Mouse (Mus musculus): ENCODE measurements at regions not wholly inside any gene's neighbourhood (a gene's known extent, or its start where the extent isn't known, plus 50 kb on each side); places are given as distances from the start of the nearest gene placed in this dataset.
A peak's percentile ranks its signal among the peaks of the same experiment; 100 is the strongest.

DNA sequence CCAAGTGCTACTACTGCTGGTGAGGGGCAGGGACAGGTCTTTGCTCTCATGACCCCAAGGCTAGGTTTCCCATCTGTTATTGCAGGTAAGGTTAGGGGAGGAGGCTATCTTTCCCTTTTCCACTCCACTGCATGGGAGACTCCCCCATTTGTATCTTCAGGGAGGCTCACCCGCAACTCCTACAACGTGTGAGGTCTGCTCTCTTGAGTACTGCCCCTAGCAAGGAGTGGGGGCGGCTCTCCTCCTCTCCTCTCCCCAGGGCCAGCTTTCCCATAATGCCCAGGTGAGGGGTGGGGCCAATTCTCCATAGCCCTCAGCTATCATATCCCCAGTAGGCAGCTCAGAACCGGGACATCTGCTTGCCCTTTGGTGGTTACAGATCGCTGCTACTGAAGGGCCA is 113.9 kb upstream of the Tenm3 start:
- 98% methylated on average over 5 of the region's 5 CpGs for WGBS
- Histone ChIP-seq H3K4me2 (no peak overlapping the region), H3K9ac (no peak overlapping the region), H3K9me3 (no peaks in the 10 kb centered on the region), H3K36me3 (replicated peaks) (no peaks in the 10 kb centered on the region), H3K4me3 (replicated peaks) (no peak overlapping the region), H3K4me1 (no peaks in the 10 kb centered on the region), H3K27me3 (no peaks in the 10 kb centered on the region), H3K27ac (no peak overlapping the region)
- no peak for ATAC-seq (ENCODE audit: low FRiP score)

DNA sequence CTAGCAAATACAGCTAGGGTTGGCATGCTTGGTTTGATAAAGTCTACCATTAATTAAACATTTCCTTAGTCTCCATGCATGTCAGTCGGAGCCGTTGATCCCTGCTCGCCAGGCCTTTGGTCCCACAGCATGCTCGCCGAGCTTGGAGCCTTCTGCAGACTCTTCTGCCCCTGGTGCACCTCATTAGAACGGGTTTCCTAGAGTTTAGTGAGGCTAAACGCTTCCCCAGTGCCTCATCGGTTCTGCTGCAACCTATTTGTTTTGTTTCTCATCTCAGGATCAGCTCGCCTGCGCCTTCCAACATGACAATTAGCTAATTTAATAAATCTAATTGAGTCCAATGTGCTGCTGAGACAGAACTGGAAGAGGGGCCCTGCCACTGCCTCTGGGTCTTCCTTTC is 107.7 kb upstream of the Tenm3 start:
- H3K27ac ChIP-seq: no peak overlapping the region
- H3K9ac ChIP-seq: no peak overlapping the region
- no peak overlapping the region for H3K4me2 ChIP-seq
- 82% methylated on average over 10 of the region's 10 CpGs for WGBS
- H3K27me3 ChIP-seq: peaks cover 2% of the 10 kb centered on the region; the same call in 1 of the 2 replicates
- ATAC-seq (ENCODE audit: low FRiP score): no peak
- H3K36me3 ChIP-seq (replicated peaks): no peaks in the 10 kb centered on the region
- no peak overlapping the region for H3K4me3 ChIP-seq (replicated peaks)
- no peaks in the 10 kb centered on the region for H3K4me1 ChIP-seq
- H3K9me3 ChIP-seq: no peaks in the 10 kb centered on the region

DNA sequence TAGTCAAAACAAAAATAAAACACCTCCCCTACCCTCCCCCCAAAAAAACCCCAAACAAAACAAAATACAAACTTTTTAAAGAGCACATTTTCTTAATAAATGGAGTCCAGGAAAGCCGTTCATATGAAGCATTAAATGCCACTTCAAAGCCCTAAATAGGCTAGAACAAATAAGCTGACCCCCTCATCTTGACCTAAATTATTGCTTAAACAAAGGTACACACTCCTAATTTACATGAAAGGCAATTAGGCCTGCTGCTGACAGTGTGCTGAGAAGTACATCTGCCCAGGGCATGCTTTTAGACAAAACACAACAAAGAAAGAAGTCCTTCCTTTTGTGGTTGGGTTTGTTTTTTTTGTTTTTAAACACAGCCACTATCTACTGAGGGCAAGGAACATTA is 100.4 kb upstream of the Tenm3 start:
- peak; percentile 70; the same call in 1 of the 2 replicates for ATAC-seq (ENCODE audit: low FRiP score)
- Histone ChIP-seq H3K9me3 (no peaks in the 10 kb centered on the region), H3K4me2 (no peak overlapping the region), H3K36me3 (replicated peaks) (no peaks in the 10 kb centered on the region), H3K9ac (no peak overlapping the region), H3K27ac (no peak overlapping the region), H3K4me1 (no peaks in the 10 kb centered on the region), H3K4me3 (replicated peaks) (no peak overlapping the region), H3K27me3 (peaks cover 23% of the 10 kb centered on the region)
- 22% methylated on average over 1 of the region's 1 CpGs for WGBS

- H3K4me3 ChIP-seq (replicated peaks): no peak overlapping the region
- H3K4me2 ChIP-seq: no peak overlapping the region
- H3K27ac ChIP-seq: no peak overlapping the region
- H3K36me3 ChIP-seq (replicated peaks): no peaks in the 10 kb centered on the region
- no peak overlapping the region for H3K9ac ChIP-seq
- H3K27me3 ChIP-seq: peaks cover 14% of the 10 kb centered on the region
- ATAC-seq (ENCODE audit: low FRiP score): no peak
- H3K9me3 ChIP-seq: no peaks in the 10 kb centered on the region
- no peaks in the 10 kb centered on the region for H3K4me1 ChIP-seq
- 93% methylated on average over 3 of the region's 3 CpGs for WGBS
Measured at GRCm38 (mm10) chr8:48937144-48937543, 93.4 kb upstream of the Tenm3 start.

DNA sequence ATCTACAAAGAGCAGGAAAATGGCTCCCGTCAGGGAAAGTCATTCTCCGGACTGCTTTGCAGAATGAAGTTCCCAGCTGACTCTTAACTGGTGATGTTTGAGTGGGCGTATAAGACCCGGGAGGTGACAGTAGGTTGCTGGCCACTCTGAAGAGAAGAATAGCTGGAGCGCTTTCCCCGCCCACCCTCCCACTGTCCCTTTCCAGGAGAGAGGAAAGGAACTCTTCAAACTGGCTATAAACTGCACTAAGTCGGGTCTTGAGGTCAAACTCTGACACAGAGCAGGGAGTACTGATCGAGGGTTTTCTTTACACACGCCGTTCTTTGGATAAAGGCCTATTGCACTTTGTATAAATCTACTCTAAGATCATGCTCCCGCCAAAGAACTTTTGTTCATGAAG is 83.4 kb upstream of the Tenm3 start:
- no peaks in the 10 kb centered on the region for H3K36me3 ChIP-seq (replicated peaks)
- no peaks in the 10 kb centered on the region for H3K4me1 ChIP-seq
- no peak overlapping the region for H3K27ac ChIP-seq
- H3K4me3 ChIP-seq (replicated peaks): no peak overlapping the region
- no peaks in the 10 kb centered on the region for H3K9me3 ChIP-seq
- H3K27me3 ChIP-seq: no peaks in the 10 kb centered on the region
- 80% methylated on average over 11 of the region's 11 CpGs for WGBS
- H3K9ac ChIP-seq: no peak overlapping the region
- no peak for ATAC-seq (ENCODE audit: low FRiP score)
- no peak overlapping the region for H3K4me2 ChIP-seq

GRCm38 (mm10) chr8:48915275-48915674 is 71.5 kb upstream of the Tenm3 start:
- ATAC-seq (ENCODE audit: low FRiP score): no peak
- no peaks in the 10 kb centered on the region for H3K4me1 ChIP-seq

DNA sequence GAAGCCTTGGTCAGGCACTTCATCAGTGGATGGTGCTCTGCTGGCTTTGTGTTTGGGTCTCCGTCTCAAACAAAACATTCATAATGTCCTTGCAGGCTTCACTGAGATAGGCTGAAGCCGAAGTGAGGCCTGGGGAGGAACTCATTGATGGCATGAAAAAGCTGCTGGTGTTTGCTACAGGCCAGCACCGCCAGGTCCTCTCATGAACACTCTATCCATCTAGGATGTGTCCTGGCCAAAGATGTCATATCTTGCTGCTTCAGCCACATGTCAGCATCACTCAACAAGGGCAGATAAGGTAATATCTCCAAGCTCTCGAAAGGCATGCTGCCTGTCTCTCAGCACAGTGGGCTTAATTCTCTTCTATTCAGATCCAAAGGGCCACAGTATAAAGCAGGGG is 69.1 kb upstream of the Tenm3 start:
- no peak overlapping the region for H3K4me3 ChIP-seq (replicated peaks)

More at GRCm38 (mm10) chr8:48915275-48915674, 71.5 kb upstream of the Tenm3 start:
- H3K27me3 ChIP-seq: no peaks in the 10 kb centered on the region
- H3K36me3 ChIP-seq (replicated peaks): no peaks in the 10 kb centered on the region
- 55% methylated on average over 3 of the region's 3 CpGs for WGBS
- no peak overlapping the region for H3K4me2 ChIP-seq
- no peak overlapping the region for H3K4me3 ChIP-seq (replicated peaks)
- H3K9me3 ChIP-seq: no peaks in the 10 kb centered on the region
- H3K27ac ChIP-seq: no peak overlapping the region
- no peak overlapping the region for H3K9ac ChIP-seq

DNA sequence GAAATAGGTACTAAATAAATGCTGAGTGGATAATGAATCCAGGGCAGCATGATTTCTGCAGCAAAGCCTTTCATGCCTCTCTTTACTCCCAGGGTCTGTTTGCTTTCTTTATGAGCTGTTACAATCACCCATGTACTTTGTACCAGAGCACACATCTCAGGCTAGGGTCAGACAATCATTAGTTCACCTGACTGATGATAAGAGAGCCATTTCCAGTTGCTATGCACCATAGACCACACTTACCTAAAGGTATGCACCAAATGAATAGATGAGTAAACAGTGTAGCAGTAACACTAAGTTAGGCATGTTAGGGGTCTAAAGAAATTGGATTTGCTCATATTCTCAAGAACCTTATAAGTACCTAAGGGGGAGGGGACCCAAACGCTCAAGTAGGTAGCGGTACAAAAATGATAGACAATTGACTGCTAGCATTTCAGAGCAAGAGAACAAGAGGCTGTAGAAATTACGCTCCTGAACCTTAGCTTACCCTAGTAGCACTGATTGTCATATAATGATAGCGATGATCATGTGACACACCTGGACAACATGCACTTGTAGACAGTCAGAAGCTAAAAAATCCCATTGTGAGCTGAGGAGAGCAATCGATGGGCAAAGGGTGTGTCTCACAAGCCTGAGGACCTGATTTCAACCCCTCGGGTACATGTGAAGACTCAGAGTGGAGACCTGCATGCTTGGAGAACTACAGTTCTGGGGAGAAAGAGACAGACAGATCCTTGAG is 58.1 kb upstream of the Tenm3 start:
- 95% methylated on average over 6 of the region's 6 CpGs for WGBS

More for the DNA sequence above, 69.1 kb upstream of the Tenm3 start:
- Histone ChIP-seq H3K9ac (no peak overlapping the region), H3K27ac (no peak overlapping the region), H3K9me3 (no peaks in the 10 kb centered on the region), H3K36me3 (replicated peaks) (no peaks in the 10 kb centered on the region), H3K4me1 (no peaks in the 10 kb centered on the region), H3K4me2 (no peak overlapping the region), H3K27me3 (no peaks in the 10 kb centered on the region)
- WGBS: 82% methylated on average over 4 of the region's 4 CpGs
- no peak for ATAC-seq (ENCODE audit: low FRiP score)

GRCm38 (mm10) chr8:48896687-48897086 is 52.9 kb upstream of the Tenm3 start:
- WGBS: 76% methylated on average over 2 of the region's 2 CpGs
- H3K27me3 ChIP-seq: no peaks in the 10 kb centered on the region
- no peak overlapping the region for H3K9ac ChIP-seq
- ATAC-seq (ENCODE audit: low FRiP score): no peak
- no peaks in the 10 kb centered on the region for H3K36me3 ChIP-seq (replicated peaks)
- H3K4me1 ChIP-seq: peaks cover 12% of the 10 kb centered on the region
- no peak overlapping the region for H3K27ac ChIP-seq
- H3K4me3 ChIP-seq (replicated peaks): no peak overlapping the region
- no peaks in the 10 kb centered on the region for H3K9me3 ChIP-seq
- no peak overlapping the region for H3K4me2 ChIP-seq

More for the DNA sequence above, 58.1 kb upstream of the Tenm3 start:
- Histone ChIP-seq H3K27ac (no peak overlapping the region), H3K4me2 (no peak overlapping the region), H3K36me3 (replicated peaks) (no peaks in the 10 kb centered on the region), H3K4me1 (peaks cover 2% of the 10 kb centered on the region; the same call in 1 of the 2 replicates), H3K9me3 (no peaks in the 10 kb centered on the region), H3K9ac (no peak overlapping the region), H3K4me3 (replicated peaks) (no peak overlapping the region), H3K27me3 (no peaks in the 10 kb centered on the region)
- no peak for ATAC-seq (ENCODE audit: low FRiP score)

DNA sequence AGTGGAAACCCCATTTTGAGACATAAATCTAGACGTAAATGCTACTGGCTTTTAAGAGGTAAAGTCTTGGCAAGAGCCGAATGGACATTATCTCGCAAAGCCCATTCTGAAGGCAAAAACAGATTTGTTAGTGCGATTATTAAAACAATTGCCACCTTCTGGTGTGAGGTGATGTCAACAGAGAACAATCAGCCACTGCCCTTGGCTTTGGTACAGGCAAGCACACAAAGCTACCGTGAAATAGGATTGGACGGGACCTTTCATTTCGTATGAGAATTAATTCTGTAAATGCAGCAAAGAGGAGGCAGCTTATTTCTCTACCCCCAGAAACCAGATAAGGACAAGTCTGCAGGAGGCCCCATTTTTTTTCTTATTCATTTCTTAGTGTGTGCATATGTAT is 52.5 kb upstream of the Tenm3 start:
- no peak overlapping the region for H3K4me3 ChIP-seq (replicated peaks)
- no peak overlapping the region for H3K9ac ChIP-seq
- no peaks in the 10 kb centered on the region for H3K27me3 ChIP-seq
- no peak for ATAC-seq (ENCODE audit: low FRiP score)
- WGBS: 46% methylated on average over 7 of the region's 7 CpGs
- no peaks in the 10 kb centered on the region for H3K36me3 ChIP-seq (replicated peaks)
- H3K9me3 ChIP-seq: no peaks in the 10 kb centered on the region
- peaks cover 12% of the 10 kb centered on the region for H3K4me1 ChIP-seq
- H3K4me2 ChIP-seq: no peak overlapping the region
- no peak overlapping the region for H3K27ac ChIP-seq

DNA sequence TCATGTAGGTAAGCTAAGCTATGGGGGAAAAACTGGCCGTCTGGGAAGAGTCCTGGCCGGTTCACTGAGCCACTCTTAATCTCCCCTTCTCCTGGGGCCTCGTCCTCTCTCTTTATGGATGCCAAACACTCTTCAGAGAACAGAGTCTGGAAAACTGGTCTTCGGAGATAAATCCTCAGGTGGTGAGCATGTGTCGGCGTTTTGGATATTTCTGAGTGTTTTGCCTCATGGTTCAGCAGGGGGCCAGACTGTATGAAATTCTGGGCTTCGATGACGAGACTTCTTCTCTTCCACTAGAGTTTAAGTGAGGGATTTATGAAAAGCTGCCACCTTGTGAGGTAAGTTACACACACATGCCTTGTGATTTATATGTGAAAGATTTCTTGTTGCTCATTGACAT is 51.8 kb upstream of the Tenm3 start:
- Histone ChIP-seq H3K9me3 (no peaks in the 10 kb centered on the region), H3K27ac (no peak overlapping the region), H3K9ac (no peak overlapping the region), H3K4me1 (peaks cover 12% of the 10 kb centered on the region), H3K4me3 (replicated peaks) (no peak overlapping the region), H3K4me2 (no peak overlapping the region), H3K36me3 (replicated peaks) (no peaks in the 10 kb centered on the region), H3K27me3 (no peaks in the 10 kb centered on the region)
- no peak for ATAC-seq (ENCODE audit: low FRiP score)
- 51% methylated on average over 8 of the region's 8 CpGs for WGBS
